Mouse (Mus musculus): Measurements from ENCODE around the gene Cmtm6.
A peak's percentile ranks its signal among the peaks of the same experiment; 100 is the strongest.

Gene Cmtm6

GRCm38 (mm10) chr9:114770224-114770623 is 39.3 kb downstream of the Cmtm6 start:
- peak; percentile 72 to 77 for DNase-seq (ENCODE audit: low spot score in 2 of 2)

GRCm38 (mm10) chr9:114771565-114771964 is 40.6 kb downstream of the Cmtm6 start:
- DNase-seq (ENCODE audit: low spot score in 2 of 2): no peak

- no peak for DNase-seq (ENCODE audit: low spot score in 2 of 2)
Observed at GRCm38 (mm10) chr9:114774629-114775028, 43.7 kb downstream of the Cmtm6 start.

GRCm38 (mm10) chr9:114775272-114775671 is 44.4 kb downstream of the Cmtm6 start:
- DNase-seq (ENCODE audit: low spot score in 2 of 2): no peak

GRCm38 (mm10) chr9:114776361-114776760 is 45.4 kb downstream of the Cmtm6 start:
- DNase-seq (ENCODE audit: low spot score in 2 of 2): no peak

- no peak for DNase-seq (ENCODE audit: low spot score in 2 of 2)
Observed at GRCm38 (mm10) chr9:114777178-114778046, 46.5 kb downstream of the Cmtm6 start.

- DNase-seq (ENCODE audit: low spot score in 2 of 2): peak; percentile 68 to 82
Observed at GRCm38 (mm10) chr9:114778047-114778390, 47.1 kb downstream of the Cmtm6 start.

GRCm38 (mm10) chr9:114778877-114779276 is 48.0 kb downstream of the Cmtm6 start:
- DNase-seq (ENCODE audit: low spot score in 2 of 2): no peak

- DNase-seq (ENCODE audit: low spot score in 2 of 2): no peak
Observed at GRCm38 (mm10) chr9:114779984-114780745, 49.2 kb downstream of the Cmtm6 start.

GRCm38 (mm10) chr9:114780746-114781525 is 50.0 kb downstream of the Cmtm6 start:
- peak in 1 of 2 experiments; percentile 44 for DNase-seq (ENCODE audit: low spot score in 2 of 2)

- DNase-seq (ENCODE audit: low spot score in 2 of 2): peak; percentile 68 to 78
Observed at GRCm38 (mm10) chr9:114781526-114782212, 50.8 kb downstream of the Cmtm6 start, which contains the start of gene Cmtm7. TSS of gene Cmtm7 (minus strand) at chr9:114781856.

- no peak for DNase-seq (ENCODE audit: low spot score in 2 of 2)
Observed at GRCm38 (mm10) chr9:114785432-114786125, 54.7 kb downstream of the Cmtm6 start.

- no peak for DNase-seq (ENCODE audit: low spot score in 2 of 2)
Observed at GRCm38 (mm10) chr9:114787134-114787533, 56.2 kb downstream of the Cmtm6 start.

GRCm38 (mm10) chr9:114787716-114788115 is 56.8 kb downstream of the Cmtm6 start:
- DNase-seq (ENCODE audit: low spot score in 2 of 2): peak in 1 of 2 experiments; percentile 46

- DNase-seq (ENCODE audit: low spot score in 2 of 2): no peak
Observed at GRCm38 (mm10) chr9:114788697-114789096, 57.8 kb downstream of the Cmtm6 start.

- no peak for DNase-seq (ENCODE audit: low spot score in 2 of 2)
Observed at GRCm38 (mm10) chr9:114789557-114789956, 58.6 kb downstream of the Cmtm6 start.

- DNase-seq (ENCODE audit: low spot score in 2 of 2): no peak
Observed at GRCm38 (mm10) chr9:114789989-114790388, 59.1 kb downstream of the Cmtm6 start.

- no peak for DNase-seq (ENCODE audit: low spot score in 2 of 2)
Observed at GRCm38 (mm10) chr9:114793764-114794295, 62.9 kb downstream of the Cmtm6 start.

GRCm38 (mm10) chr9:114794491-114794890 is 63.6 kb downstream of the Cmtm6 start:
- no peak for DNase-seq (ENCODE audit: low spot score in 2 of 2)

- no peak for DNase-seq (ENCODE audit: low spot score in 2 of 2)
Observed at GRCm38 (mm10) chr9:114796473-114797050, 65.6 kb downstream of the Cmtm6 start.

Data from natural killer cell, adult 2 months (primary cell).